Mouse (Mus musculus) olfactory bulb, adult 2 months (tissue): ENCODE measurements around the gene Lrrc63.

Source experiments
- CTCF ChIP-seq: fragments of 200-500 bp; IDR thresholded peaks from 2 replicates; pipeline ENCODE4 v1.5.1; 2012; ENCODE audit warnings: low read depth, mild to moderate bottlenecking, low read length, moderate library complexity; ENCODE audit not compliant: insufficient read depth
- POLR2A ChIP-seq: fragments of 200-500 bp; IDR thresholded peaks from 2 replicates; pipeline ENCODE4 v1.6.1; 2012; ENCODE audit warnings: mild to moderate bottlenecking, low read depth, low read length, moderate library complexity; ENCODE audit not compliant: insufficient read depth

DNA sequence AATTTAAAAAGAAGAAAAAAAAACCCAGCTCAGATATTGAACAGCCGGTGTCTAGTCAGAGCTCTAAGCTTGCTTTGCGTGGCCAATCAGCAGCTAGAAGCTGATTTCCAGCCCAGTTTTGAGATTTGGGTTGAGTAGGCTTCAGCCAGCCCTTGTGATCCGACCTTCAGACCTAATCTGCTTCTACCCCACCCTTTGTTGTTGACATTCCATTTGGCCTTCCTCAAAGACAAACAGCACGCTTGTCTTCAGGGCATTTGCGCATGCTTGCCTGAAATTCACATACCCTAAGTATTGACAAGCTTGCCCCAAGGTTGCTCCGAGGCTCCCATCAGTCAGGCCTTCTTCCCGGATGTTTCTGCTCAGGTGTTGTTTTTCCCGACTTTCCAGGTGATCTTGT lies 23.8 kb upstream of the Lrrc63 start:
- TF ChIP-seq CTCF (no peak), POLR2A (no peak)
